Mouse (Mus musculus): ENCODE results near the gene Sec1. TPM values are rescaled to one million over a fixed set of nuclear protein-coding genes. Genes with fewer than 3 reads are reported as not detected.

Sec1 gene
- total RNA-seq, 1 experiment from 2014 or later, result 0.22 TPM

DNA sequence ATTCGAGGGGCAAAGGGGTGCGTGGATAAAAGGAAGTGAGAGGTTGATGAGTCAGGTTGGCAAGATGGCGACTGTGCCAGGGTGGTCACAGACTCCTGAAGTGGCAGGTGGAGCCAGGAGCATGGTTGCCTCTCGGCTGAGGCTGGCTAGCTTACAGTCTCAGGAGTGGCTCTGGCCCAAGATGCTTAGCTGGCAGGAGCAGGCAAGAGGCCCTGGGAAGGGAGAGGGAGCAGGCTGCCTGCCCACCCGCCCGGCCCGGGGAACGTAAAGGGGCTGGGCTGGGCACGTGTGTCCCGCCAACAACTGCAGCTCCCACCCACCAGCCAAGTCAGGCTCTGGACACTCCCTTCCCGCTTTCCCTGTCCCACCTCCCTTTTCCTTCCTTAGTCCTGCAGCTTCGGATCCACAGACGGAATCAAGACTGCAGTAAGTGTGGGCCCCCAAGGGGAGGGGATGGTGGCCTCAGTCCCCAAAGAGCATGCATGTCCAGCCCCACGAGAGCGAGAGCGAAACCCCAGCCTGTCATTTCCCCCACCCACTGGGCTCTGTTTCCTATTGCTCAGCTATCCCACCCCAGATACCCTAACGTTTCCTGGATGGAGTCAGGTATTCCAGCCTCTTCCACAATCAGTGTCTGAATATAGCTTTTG, 52.7 kb downstream of the Sec1 start:
- DNase-seq, result no peak

DNA sequence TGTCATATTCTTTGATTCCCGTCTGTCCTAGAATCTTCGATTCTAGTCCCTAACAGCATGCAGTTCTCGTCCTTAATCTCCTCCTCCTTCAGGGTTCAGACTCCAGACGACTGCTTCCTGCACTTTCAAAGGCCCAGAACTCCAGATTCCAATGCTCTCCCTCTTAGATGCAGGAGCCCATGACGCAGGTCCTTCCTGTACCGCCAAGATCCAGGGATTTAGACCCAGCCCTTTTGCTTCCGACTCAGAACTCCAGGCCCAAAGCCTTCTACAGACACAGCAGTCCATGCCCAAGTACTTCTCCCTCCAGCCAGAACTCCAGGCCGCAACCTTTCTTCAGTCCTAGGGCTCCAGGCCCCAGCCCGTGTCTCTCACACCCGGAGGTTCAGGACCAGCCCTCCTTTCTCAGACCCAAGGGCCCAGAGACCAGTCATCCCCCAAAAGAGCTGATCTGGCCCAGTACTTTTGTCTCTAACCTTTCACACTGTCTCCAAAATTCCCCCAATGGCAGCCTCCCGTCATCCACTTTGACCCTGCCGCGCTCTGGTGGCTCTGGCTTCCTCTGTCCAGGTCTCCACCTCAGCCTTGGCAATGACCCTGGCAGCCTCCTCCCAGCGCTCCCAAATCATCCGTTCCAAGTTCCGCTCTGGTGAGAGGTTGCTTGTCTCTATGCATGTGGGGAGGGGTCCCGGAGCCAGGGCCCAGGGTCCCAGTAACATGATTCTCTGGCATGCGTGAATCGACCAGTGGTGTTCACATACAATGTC, 53.8 kb downstream of the Sec1 start:
- peak; percentile 48 for DNase-seq

DNA sequence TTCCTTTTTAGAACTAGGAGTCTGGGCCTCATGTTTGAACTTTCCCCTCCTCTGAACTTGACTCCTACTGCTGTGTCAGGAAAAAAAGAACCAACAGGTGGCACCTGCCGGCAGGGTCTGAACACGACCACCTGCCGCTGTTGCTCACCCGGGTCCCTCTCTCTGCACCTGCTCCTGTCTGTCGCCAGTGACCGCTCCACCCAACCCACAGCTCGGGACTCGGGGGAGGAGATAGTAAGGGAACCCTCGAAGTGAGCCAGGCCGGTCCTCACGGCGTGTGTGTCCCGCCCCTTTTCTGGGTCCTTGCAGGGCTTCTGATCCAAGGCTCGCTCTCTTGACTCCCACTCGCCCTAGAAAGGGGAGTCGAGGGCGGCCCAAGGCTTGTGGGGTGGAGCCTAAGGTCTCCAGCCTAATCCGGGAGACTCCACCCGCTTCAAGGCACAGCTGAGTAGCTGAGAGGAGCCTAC, 54.6 kb downstream of the Sec1 start, which contains the start of gene Mamstr:
Gene Mamstr (plus strand): TSS at position 417 of the 467 bp plus-strand sequence.
- no peak for DNase-seq

DNA sequence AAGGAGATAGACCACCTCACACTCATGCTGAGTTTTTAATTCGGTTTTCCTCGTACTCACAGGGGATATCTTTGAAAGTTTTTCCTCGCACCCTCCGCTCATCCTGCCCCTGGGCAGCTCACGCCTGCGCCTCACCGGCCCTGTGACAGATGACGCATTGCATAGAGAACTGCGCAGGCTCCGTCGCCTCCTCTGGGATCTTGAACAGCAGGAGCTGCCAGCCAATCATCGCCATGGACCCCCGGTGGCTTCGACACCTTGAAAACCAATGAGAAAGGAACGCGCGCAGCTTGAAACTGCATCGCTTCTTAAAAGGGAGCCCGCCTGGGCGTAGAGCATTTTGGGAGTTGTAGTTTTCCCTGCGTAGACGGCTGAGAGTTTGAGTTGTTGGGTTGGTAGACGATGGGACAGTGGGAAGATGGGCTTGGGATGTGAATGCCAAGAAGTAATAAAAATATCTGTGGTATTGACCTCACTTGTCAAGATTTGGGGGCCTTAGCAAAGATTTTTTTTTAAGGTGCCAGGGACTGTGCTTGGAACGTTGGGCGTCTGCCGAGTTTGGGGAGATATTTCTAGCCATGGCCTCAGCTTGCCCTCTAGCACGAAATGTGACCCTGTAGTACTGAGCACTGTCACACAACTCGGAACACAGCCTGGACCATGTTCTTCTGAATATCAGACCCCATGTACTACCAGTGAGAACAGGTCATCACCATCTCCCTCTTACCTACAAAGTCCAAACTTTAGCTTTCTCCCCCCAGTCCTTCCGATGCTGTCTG, 55.4 kb downstream of the Sec1 start:
- DNase-seq, result peak; percentile 95

DNA sequence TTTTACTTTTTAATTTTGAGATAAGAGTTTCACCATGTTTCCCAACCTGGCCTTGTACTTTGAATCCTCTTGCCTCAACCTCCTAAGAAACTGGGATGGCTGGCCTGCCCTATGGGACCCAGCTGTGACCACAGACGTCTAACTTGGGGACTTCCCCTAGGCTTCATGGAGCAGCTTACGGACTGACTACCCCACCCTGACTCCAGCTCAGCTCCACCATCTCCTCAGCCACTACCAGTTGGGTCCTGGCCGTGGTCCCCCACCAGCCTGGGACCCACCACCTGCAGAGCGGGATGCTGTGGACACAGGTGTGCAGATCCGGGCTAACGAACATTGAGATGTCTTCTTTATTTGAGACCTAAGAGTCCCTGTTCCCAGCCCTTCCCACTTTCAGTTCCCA, 56.5 kb downstream of the Sec1 start:
- no peak for DNase-seq

DNA sequence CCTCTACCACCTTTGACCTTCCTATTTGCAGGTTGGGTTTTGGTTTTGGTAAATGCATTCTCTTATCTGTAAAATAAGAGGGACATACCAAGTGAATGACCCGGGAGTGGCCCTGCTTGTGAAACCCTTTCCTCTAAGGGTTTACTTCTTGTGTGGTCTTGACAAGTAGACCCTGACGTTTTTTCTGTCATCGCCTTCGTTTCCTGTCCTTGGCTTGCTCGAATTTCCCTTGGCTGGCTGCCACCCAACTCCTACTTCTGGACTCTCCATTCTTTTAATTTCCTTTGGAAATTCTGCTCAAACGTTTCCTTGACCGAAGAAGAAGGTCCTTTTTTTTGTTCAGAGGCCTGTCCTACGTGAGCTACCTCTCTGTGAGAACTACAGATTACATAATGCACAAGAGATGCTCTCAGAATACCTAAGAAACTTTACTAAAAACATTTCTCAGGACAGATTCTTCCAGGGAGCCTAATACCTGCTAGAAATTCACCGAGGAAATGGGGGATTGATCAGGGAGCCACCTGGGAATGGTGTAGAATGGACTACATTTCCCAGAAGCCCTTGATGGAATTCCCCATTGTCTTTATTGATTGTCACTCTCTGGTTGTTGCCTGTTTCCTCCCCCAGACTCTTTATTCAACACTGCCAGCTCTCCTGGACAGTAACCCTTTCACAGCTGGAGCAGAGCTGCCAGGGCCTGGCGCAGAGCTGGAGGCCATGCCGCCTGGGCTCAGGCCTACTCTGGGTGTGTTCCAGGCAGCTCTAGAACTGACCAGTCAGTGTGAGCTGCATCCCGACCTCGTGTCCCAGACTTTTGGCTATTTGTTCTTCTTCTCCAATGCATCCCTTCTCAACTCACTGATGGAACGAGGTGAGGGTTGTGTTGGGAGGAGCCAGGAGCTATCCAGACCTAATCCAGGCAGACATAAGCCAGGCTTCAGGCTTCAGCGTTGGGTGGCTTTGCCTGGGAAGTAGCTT, 58.2 kb downstream of the Sec1 start:
- DNase-seq, result peak; percentile 80

DNA sequence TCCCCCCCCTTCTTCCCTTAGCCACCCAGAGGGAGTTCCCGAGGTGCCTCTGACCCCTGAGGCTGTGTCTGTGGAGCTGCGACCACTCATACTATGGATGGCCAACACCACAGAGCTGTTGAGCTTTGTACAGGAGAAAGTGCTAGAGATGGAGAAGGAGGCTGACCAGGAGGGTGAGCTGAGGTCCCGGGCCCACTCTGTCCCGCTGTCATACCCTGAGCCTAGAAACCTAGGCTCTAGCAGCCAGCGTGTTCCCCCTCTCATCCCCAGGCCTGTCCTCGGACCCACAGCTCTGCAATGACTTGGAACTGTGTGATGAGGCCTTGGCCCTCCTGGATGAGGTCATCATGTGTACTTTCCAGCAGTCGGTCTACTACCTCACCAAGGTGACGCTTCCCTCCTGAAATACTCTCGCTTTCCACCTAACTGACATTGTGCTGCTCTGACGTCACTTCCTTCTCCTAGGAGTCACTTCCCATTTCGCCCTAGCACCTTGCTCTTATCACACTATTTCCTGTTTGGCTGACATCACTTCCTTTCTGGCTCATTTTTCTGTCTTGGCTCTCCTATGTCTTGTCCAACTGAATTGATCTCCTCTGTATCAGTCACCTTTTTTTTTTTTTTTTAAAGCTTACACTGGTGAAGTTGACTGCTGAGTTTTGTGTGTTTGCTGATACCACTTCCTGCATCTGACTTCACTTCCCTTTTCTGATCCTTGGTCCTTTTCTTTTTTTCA, 59.1 kb downstream of the Sec1 start:
- DNase-seq, result no peak

DNA sequence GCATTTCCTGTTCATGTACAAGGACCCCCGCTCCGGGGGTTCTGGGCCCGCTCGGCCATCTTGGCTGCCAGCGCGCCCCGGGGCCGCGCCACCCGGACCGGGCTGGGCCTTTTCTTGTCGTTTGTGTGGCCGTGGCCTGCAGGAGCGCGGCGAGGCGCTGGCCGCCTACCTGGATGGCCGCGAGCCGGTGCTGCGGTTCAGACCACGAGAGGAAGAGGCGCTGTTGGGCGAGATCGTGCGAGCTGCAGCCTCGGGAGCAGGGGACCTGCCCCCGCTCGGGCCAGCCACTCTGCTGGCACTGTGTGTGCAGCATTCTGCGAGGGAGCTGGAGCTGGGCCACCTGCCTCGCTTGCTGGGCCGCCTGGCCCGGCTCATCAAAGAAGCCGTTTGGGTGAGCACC, 61.7 kb downstream of the Sec1 start:
- DNase-seq, result peak; percentile 60

DNA sequence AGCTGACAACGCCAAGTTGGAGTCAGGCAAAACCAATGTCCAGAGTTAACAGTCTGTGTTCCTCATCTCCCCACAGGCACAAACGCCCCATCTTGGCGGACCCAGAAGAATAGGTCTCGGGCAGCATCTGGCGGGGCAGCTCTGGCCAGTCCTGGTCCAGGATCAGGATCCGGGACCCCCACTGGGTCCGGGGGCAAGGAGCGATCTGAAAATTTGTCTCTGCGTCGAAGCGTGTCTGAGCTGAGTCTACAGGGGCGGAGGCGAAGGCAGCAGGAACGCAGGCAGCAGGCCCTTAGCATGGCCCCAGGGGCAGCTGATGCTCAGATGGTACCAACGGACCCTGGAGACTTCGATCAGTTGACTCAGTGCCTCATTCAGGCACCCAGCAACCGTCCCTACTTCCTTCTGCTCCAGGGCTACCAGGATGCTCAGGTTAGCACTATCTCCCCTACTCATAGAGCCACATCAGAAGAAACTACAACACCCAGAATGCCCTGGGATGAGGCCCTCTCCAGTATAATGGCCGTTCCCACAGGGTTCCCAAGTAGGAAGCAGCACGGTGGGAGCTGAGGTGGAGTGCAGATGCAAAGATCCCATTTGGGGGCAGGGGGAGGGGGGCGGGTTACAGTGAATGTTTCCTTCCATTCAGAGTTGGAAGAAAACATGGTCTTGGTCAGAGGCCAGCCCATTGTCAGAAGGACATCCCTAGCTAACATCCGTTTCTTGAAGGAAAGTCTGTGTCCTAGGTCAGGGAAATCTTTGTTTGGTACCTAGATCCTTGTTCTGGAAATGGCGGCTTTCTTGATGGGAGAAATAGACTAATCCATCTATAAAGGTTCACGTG, 63.9 kb downstream of the Sec1 start:
- no peak for DNase-seq

DNA sequence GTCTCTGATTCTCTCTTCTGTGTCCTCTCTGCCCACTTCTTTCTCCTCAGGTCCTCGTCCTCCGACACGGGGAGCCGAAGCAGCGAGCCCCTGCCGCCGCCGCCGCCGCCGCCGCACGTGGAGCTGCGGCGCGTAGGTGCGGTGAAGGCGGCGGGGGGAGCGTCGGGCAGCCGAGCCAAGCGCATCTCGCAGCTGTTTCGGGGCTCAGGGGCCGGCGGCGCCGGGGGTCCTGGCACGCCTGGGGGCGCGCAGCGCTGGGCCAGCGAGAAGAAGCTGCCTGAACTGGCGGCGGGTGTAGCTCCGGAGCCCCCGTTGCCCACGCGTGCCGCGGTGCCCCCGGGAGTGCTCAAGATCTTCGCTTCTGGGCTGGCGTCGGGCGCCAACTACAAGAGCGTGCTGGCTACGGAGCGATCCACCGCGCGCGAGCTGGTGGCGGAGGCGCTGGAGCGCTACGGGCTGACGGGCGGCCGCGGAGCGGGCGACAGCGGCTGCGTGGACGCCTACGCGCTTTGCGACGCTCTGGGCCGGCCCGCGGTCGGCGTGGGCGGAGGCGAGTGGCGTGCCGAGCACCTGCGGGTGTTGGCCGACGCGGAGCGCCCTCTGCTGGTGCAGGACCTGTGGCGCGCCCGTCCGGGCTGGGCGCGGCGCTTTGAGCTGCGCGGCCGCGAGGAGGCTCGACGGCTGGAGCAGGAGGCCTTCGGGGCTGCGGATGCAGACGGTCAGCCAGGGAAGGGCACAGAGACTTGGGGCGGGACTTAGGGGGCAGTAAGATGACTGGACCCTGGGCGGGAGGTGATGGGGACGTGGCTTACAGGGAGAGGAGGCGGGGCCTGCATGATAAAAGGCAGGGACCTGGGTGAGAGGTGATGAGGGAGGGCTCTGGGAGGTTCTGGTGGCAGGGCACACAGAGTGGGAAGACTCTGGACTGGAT, 65.6 kb downstream of the Sec1 start:
- DNase-seq, result peak; percentile 96

Other genes starting within 250 kb of the Sec1 start
- 638 and 688 TPM in 2 replicates for gene Ftl1, start 234.5 kb downstream of the Sec1 start, total RNA-seq (2021)
- gene Bax, start 227.5 kb downstream of the Sec1 start, total RNA-seq (2021), result 54.4 and 60.0 TPM in 2 replicates
- gene Tulp2, start 212.5 kb downstream of the Sec1 start, total RNA-seq (2021), result 0.49 and 1.1 TPM in 2 replicates
- gene Gm45808, start 207.6 kb downstream of the Sec1 start, total RNA-seq (2021), result 24.6 and 31.2 TPM in 2 replicates
- gene Dhdh, start 205.6 kb downstream of the Sec1 start, total RNA-seq (2021), result 46.8 and 54.1 TPM in 2 replicates
- 199 and 204 TPM in 2 replicates for gene Nucb1, start 184.0 kb downstream of the Sec1 start, total RNA-seq (2021)
- gene Ppp1r15a, start 168.1 kb downstream of the Sec1 start, total RNA-seq (2021), result 37.3 and 55.7 TPM in 2 replicates
- 3.8 and 6.5 TPM in 2 replicates for gene Plekha4, start 168.1 kb downstream of the Sec1 start, total RNA-seq (2021)
- 0.67 and 1.2 TPM in 2 replicates for gene Hsd17b14, start 139.5 kb downstream of the Sec1 start, total RNA-seq (2021)
- gene Bcat2, start 124.2 kb downstream of the Sec1 start, total RNA-seq (2021), result 149 and 151 TPM in 2 replicates
- 0.37 TPM in 1 of 2 replicates, not detected in the other for gene Fgf21, start 78.9 kb downstream of the Sec1 start, total RNA-seq (2021)
- 0.11 TPM in 1 of 2 replicates, not detected in the other for gene Fut1, start 77.1 kb downstream of the Sec1 start, total RNA-seq (2021)
- gene Izumo1, start 72.6 kb downstream of the Sec1 start, total RNA-seq (2021), result 0.56 and 0.82 TPM in 2 replicates
- 33.0 and 35.4 TPM in 2 replicates for gene Rasip1, start 66.9 kb downstream of the Sec1 start, total RNA-seq (2021)
- 4.9 and 8.5 TPM in 2 replicates for gene Mamstr, start 54.4 kb downstream of the Sec1 start, total RNA-seq (2021)
- 0.11 TPM in 1 of 2 replicates, not detected in the other for gene Fut2, start 28.0 kb downstream of the Sec1 start, total RNA-seq (2021)
- gene Ntn5, start 10.4 kb downstream of the Sec1 start, total RNA-seq (2021), result 0.26 TPM in 1 of 2 replicates, not detected in the other
- gene Car11, start 5.4 kb upstream of the Sec1 start, total RNA-seq (2021), result 10.5 and 16.9 TPM in 2 replicates
- gene Dbp, start 10.7 kb upstream of the Sec1 start, total RNA-seq (2021), result 31.2 and 46.3 TPM in 2 replicates
- gene Rpl18, start 21.1 kb upstream of the Sec1 start, total RNA-seq (2021), result 927 and 1,052 TPM in 2 replicates
- gene Sphk2, start 23.6 kb upstream of the Sec1 start, total RNA-seq (2021), result 32.3 and 34.4 TPM in 2 replicates
- 0.45 and 0.74 TPM in 2 replicates for gene Fam83e, start 26.8 kb upstream of the Sec1 start, total RNA-seq (2021)
- not detected in 2 replicates for gene Spaca4, start 31.4 kb upstream of the Sec1 start, total RNA-seq (2021)
- 7.5 and 9.9 TPM in 2 replicates for gene Lmtk3, start 89.3 kb upstream of the Sec1 start, total RNA-seq (2021)
- 0.52 and 1.0 TPM in 2 replicates for gene Sult2b1, start 90.3 kb upstream of the Sec1 start, total RNA-seq (2021)
- 97.5 and 114 TPM in 2 replicates for gene Cyth2, start 120.2 kb upstream of the Sec1 start, total RNA-seq (2021)
- gene Kcnj14, start 130.4 kb upstream of the Sec1 start, total RNA-seq (2021), result 0.48 and 0.60 TPM in 2 replicates
- gene Grwd1, start 136.5 kb upstream of the Sec1 start, total RNA-seq (2021), result 28.0 and 29.9 TPM in 2 replicates
- gene Kdelr1, start 178.4 kb upstream of the Sec1 start, total RNA-seq (2021), result 123 and 135 TPM in 2 replicates
- gene Grin2d, start 184.0 kb upstream of the Sec1 start, total RNA-seq (2021), result 0.93 and 1.2 TPM in 2 replicates
- gene Syngr4, start 202.3 kb upstream of the Sec1 start, total RNA-seq (2021), result 0.59 TPM in 1 of 2 replicates, not detected in the other
- 80.0 and 80.8 TPM in 2 replicates for gene Tmem143, start 202.5 kb upstream of the Sec1 start, total RNA-seq (2021)
- gene Emp3, start 227.0 kb upstream of the Sec1 start, total RNA-seq (2021), result 212 TPM in 2 replicates
- gene Ccdc114, start 229.7 kb upstream of the Sec1 start, total RNA-seq (2021), result 9.7 and 11.0 TPM in 2 replicates

Measured in adrenal gland, postnatal 14 days (tissue).